In the genomic region with DNA sequence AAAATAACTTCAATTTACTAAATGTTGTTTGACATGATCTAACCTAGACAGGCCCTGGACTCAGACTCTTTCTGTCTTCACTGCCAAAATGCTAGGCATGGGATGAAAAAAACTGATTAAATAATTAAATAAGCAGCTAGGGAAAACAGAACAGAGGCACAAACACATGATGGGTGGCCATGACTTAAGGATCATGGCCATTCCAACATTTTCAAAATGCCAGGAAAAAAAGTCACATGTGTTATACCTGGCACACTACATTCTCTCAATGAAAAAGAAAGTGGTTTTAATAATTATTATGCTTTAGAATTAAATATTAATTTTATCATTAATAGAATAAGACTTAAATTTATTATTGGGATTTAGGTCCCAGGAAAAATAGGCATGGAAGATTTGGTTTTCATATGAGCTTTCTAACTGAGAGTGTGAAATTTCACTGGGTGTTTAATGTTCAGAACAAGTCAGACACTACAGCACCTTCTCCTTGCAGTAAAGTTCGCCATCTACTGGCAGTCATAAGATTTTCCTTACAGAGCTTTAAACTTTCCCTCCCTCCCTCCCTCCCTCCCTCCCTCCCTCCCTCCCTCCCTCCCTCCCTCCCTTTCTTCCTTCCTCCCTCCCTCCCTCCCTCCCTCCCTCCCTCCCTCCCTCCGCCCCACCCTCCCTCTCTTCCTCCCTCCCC, we compare ENCODE assay signal across 11 mouse cellular contexts. TPM values are rescaled to one million over a fixed set of nuclear protein-coding genes. Genes with fewer than 3 reads are reported as not detected.
DNase-seq lines count a peak whose midpoint lies in the region; ATAC-seq and TF ChIP-seq lines count a peak whose summit lies in the region.
"Had no signal": no experiment of that assay in that cellular context is flagged by ENCODE, and none has a peak within 500 bp of the region (broad histone marks: within the 10 kb centered on the region; RNA-seq: fewer than 3 reads in every experiment).

No protein-coding gene starts in this region.

- H3K27ac ChIP-seq in midbrain, embryonic 11.5 days (ENCODE audit: low read depth, low read length): no peak overlapping the region
- H3K27ac ChIP-seq in midbrain, embryonic 10.5 days (replicated peaks): no peak overlapping the region
- H3K27ac ChIP-seq in intestine, postnatal 0 days (ENCODE audit: low read depth, low read length): no peak overlapping the region
- H3K27ac ChIP-seq: limb, embryonic 15.5 days had no signal

- H3K4me3 ChIP-seq in midbrain, embryonic 11.5 days (ENCODE audit: low read depth, low read length): no peak overlapping the region
- no peak overlapping the region for H3K4me3 ChIP-seq in midbrain, embryonic 10.5 days
- no peak overlapping the region for H3K4me3 ChIP-seq in intestine, postnatal 0 days (ENCODE audit: low read depth, low read length)
- H3K4me3 ChIP-seq: erythroblast, embryonic 14.5 days; limb, embryonic 15.5 days had no signal

- peak; percentile 10 for DNase-seq in adrenal gland, postnatal 14 days
- no peak for DNase-seq in adrenal gland, postnatal 10 days
- no peak for DNase-seq in midbrain, embryonic 11.5 days (ENCODE audit: low spot score, missing footprints)
- DNase-seq in midbrain, embryonic 10.5 days (ENCODE audit: low spot score): no peak
- DNase-seq in splenic B cell, adult 2 months (ENCODE audit: low read depth, low spot score): peak; percentile 35
- DNase-seq in adrenal gland, postnatal 25 days: no peak
- no peak for DNase-seq in B cell, adult 2 months

- H3K4me1 ChIP-seq in midbrain, embryonic 11.5 days (ENCODE audit: control insufficient read depth, insufficient read depth, low read length): no peaks in the 10 kb centered on the region
- H3K4me1 ChIP-seq in midbrain, embryonic 10.5 days: no peaks in the 10 kb centered on the region
- H3K4me1 ChIP-seq in intestine, postnatal 0 days (replicated peaks; ENCODE audit: control insufficient read depth, insufficient read depth, low read length): no peaks in the 10 kb centered on the region
- H3K4me1 ChIP-seq: limb, embryonic 15.5 days had no signal

- no peaks in the 10 kb centered on the region for H3K27me3 ChIP-seq in midbrain, embryonic 11.5 days (ENCODE audit: control insufficient read depth, insufficient read depth, low read length)
- H3K27me3 ChIP-seq in midbrain, embryonic 10.5 days (ENCODE audit: low read depth, poor library complexity, severe bottlenecking): no peaks in the 10 kb centered on the region
- no peaks in the 10 kb centered on the region for H3K27me3 ChIP-seq in intestine, postnatal 0 days (replicated peaks; ENCODE audit: control insufficient read depth, insufficient read depth, low read length)
- no peaks in the 10 kb centered on the region for H3K27me3 ChIP-seq in splenic B cell, adult 2 months (ENCODE audit: control insufficient read depth, insufficient read depth, low read length, poor library complexity, severe bottlenecking)
- H3K27me3 ChIP-seq: limb, embryonic 15.5 days had no signal

- H3K9ac ChIP-seq in midbrain, embryonic 11.5 days (ENCODE audit: low read length): no peak overlapping the region
- H3K9ac ChIP-seq in intestine, postnatal 0 days (ENCODE audit: low read depth, low read length): no peak overlapping the region
- H3K9ac ChIP-seq: limb, embryonic 15.5 days had no signal

- H3K9me3 ChIP-seq in midbrain, embryonic 11.5 days (ENCODE audit: control insufficient read depth, low read length): no peaks in the 10 kb centered on the region
- H3K9me3 ChIP-seq in midbrain, embryonic 10.5 days (replicated peaks): no peaks in the 10 kb centered on the region
- H3K9me3 ChIP-seq in intestine, postnatal 0 days (ENCODE audit: control insufficient read depth): no peaks in the 10 kb centered on the region
- H3K9me3 ChIP-seq: limb, embryonic 15.5 days had no signal

- H3K36me3 ChIP-seq in midbrain, embryonic 11.5 days (ENCODE audit: control insufficient read depth, insufficient read depth, low read length): no peaks in the 10 kb centered on the region
- H3K36me3 ChIP-seq in midbrain, embryonic 10.5 days: no peaks in the 10 kb centered on the region
- H3K36me3 ChIP-seq in intestine, postnatal 0 days (ENCODE audit: control insufficient read depth, insufficient read depth): no peaks in the 10 kb centered on the region
- H3K36me3 ChIP-seq in splenic B cell, adult 2 months (ENCODE audit: control insufficient read depth, insufficient read depth, low read length, poor library complexity, severe bottlenecking): no peaks in the 10 kb centered on the region
- H3K36me3 ChIP-seq: limb, embryonic 15.5 days had no signal

- WGBS in midbrain, embryonic 11.5 days: 0% methylated on average over 1 of the region's 2 CpGs
- WGBS in midbrain, embryonic 10.5 days: 6% methylated on average over 1 of the region's 2 CpGs
- WGBS in intestine, postnatal 0 days: 0% methylated on average over 1 of the region's 2 CpGs

- TF ChIP-seq CTCF in intestine, postnatal 0 days (IDR thresholded peaks at IDR 0.05; ENCODE audit: low read depth): peak; percentile 62

- no peak overlapping the region for H3K4me2 ChIP-seq in midbrain, embryonic 11.5 days
- no peak overlapping the region for H3K4me2 ChIP-seq in intestine, postnatal 0 days (replicated peaks; ENCODE audit: low read depth)
- H3K4me2 ChIP-seq: limb, embryonic 15.5 days had no signal

- peak; percentile 82 for ATAC-seq in midbrain, embryonic 11.5 days (ENCODE audit: low FRiP score)
- ATAC-seq in intestine, postnatal 0 days: no peak

RNA-seq across cellular contexts. Expression of gene Crb1, which starts 36.6 kb away (rescaled TPM):
- not detected in 2 replicates for total RNA-seq in adrenal gland, postnatal 14 days (2021)
- total RNA-seq in adrenal gland, postnatal 10 days (2021): under 1 TPM in 1 of 2 experiments, not detected in 1; 0.18 TPM
- polyA plus RNA-seq in midbrain, embryonic 11.5 days (2014; fragmentation: Nextera tagmentation; extraction: Ambion mirVana): 2.0 and 2.5 TPM in 2 replicates
- 1.2 and 1.9 TPM in 2 replicates for polyA plus RNA-seq in midbrain, embryonic 10.5 days (2016; fragmentation: Nextera tagmentation; extraction: Ambion mirVana)
- polyA plus RNA-seq in intestine, postnatal 0 days (2015; fragmentation: Nextera tagmentation; extraction: Ambion mirVana): 0.03 TPM in 1 of 2 replicates, not detected in the other
- not detected in 2 replicates for total RNA-seq in adrenal gland, postnatal 25 days (2021)
- polyA plus RNA-seq: C2C12; erythroblast, embryonic 14.5 days; limb, embryonic 15.5 days had no signal

Comparison
In these comparisons a context has a peak if more than half of its experiments do, and no peak if none do; other contexts are left out.
1. DNase-seq: peak in adrenal gland, postnatal 14 days (single experiment) and splenic B cell, adult 2 months (single experiment); none in adrenal gland, postnatal 10 days (single experiment), midbrain, embryonic 11.5 days (single experiment), midbrain, embryonic 10.5 days (single experiment), adrenal gland, postnatal 25 days (single experiment) and B cell, adult 2 months (0 of 2).